Mouse (Mus musculus): ENCODE measurements at regions not wholly inside any gene's neighbourhood (a gene's known extent, or its start where the extent isn't known, plus 50 kb on each side); places are given as distances from the start of the nearest gene placed in this dataset.

DNA sequence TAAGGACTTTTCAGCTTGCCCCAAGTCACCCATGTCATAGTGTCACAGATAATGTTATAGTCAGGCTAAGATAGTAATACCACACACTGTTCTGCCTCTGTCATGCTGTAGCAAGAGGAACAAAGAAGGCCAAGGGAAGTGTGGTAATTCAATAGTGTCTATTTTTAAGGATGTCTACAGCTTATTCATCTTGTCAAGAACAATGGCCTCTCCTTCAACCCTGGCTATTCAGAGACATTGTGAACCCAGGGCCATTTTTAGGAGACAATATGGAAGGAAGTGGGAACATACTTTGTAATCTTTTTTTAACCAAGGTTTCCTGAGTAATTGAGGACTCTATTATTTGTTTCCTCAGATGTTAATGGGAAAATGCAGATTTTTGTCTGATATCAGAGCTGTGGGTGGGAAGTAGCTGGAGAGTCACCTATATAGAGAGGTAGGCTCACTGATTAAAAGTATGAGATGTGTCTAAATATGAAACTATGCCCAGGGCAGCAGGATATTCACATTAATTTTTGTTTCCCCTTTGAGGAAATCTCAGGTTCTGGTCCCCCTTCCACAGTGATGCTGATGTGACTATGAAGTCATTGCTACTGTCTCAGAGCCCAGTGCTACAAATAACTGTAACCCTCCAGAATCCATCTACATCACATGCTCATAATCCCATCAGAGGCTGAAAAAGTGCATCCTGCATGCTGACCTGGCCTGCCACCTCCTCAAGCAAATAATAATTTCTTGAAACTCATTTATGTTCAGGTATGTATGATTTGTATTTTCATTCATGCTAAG, 85.7 kb upstream of the Lrrc3b start:
- DNase-seq (ENCODE audit: inconsistent age in 2 of 2, low spot score in 1 of 2) = peak in 1 of 2 experiments; percentile 25

DNA sequence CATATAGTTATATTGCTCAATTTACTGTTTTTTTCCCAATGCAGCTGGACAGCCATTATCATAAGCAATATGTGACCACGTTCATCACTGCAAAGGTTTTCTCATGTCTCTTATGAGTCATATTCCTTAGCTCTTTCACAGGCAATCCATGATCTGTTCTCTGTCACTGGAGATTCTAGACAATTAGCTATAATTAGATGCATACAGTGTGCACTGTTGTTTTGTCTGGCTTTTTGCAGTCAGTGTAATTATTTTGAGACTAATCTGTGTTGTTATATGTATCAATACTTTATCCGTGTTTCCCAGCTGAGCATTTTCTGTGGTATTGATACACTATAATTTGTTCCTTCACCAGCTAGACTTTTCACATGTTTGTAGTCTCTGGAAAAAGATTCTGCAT, 61.8 kb upstream of the Lrrc3b start:
- no peak for DNase-seq (ENCODE audit: inconsistent age in 2 of 2, low spot score in 1 of 2)
